Mouse (Mus musculus): ENCODE measurements around the gene Zfp362. TPM values are rescaled to one million over a fixed set of nuclear protein-coding genes. Genes with fewer than 3 reads are reported as not detected.

The Zfp362 gene
- polyA plus RNA-seq, 1 experiment: 29.7 TPM

DNA sequence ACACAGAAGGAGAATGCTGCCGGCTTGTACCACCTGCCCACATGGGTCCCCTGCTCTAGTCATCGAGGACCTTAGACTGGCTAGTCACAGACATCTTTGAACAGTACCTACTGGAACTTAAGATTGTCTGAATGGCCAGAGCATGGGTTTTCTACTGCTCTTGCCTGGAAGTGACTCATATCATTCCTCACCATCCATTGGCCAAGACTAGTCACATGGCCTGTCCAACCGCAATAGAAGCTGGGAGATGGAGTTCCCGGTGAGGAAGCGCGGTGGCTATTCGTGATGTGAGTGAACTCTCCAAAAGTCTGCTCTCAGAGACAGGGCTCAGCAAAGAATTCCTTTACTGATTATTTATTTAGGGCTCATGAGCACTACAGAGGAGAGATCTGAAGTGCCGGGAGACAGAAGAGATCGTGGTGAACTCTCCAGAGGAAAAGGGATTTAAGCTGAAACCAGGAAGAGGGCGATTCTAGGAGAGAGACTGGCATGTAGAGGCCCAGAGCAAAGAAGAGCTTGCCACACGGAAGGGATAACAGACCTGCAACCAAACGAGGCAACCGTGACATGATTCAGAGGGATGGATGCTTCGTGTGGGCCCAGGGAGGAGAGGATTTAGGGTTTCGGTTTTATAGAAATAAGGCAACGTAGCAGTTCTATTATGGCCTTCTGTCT is 5.7 kb upstream of the Zfp362 start:
- WGBS: 12% methylated on average over 16 of the region's 16 CpGs
- TF ChIP-seq POLR2A (IDR thresholded peaks at IDR 0.05; ENCODE audit: low read depth, low read length) (no peak), CTCF (conservative IDR thresholded peaks at IDR 0.05; ENCODE audit: insufficient read depth, insufficient read length, low read depth, low read length) (no peak)
- no peak overlapping the region for H3K27ac ChIP-seq (ENCODE audit: insufficient read depth, low read depth, low read length)
- peak overlapping the region; percentile 54 for H3K4me3 ChIP-seq (ENCODE audit: insufficient read depth, low read depth, low read length)
- no peaks in the 10 kb centered on the region for H3K4me1 ChIP-seq (ENCODE audit: control insufficient read depth, insufficient read depth, low read length)
- DNase-seq: peak; percentile 94
- no peaks in the 10 kb centered on the region for H3K27me3 ChIP-seq (replicated peaks; ENCODE audit: control insufficient read depth, insufficient read depth, low read length)
- no peaks in the 10 kb centered on the region for H3K36me3 ChIP-seq (ENCODE audit: control insufficient read depth, insufficient read depth, low read length)

DNA sequence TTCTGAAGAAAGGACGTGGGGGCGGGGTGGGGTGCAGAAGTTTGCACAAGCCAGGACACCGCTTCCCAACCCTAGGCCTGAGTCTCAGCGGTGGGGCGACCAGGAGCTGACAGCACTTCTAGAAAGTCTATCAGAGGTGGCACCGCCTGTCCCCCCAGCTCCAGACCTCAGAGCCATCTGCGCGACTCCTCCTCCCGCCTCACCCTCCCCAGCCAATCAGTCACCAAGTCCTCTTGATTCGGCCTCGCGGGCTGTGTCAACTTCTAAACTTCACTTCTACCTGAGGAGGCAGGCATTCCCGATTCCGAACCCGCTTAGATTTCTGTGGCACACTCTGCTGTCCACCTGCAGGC is 958 bp upstream of the Zfp362 start:
- Histone ChIP-seq H3K36me3 (ENCODE audit: control insufficient read depth, insufficient read depth, low read length) (no peaks in the 10 kb centered on the region), H3K4me1 (ENCODE audit: control insufficient read depth, insufficient read depth, low read length) (peaks cover 17% of the 10 kb centered on the region), H3K27me3 (replicated peaks; ENCODE audit: control insufficient read depth, insufficient read depth, low read length) (no peaks in the 10 kb centered on the region), H3K4me3 (ENCODE audit: insufficient read depth, low read depth, low read length) (peak overlapping the region; percentile 65), H3K27ac (ENCODE audit: insufficient read depth, low read depth, low read length) (peak overlapping the region; percentile 18)
- 1% methylated on average over 15 of the region's 15 CpGs for WGBS
- DNase-seq: peak; percentile 86
- TF ChIP-seq CTCF (conservative IDR thresholded peaks at IDR 0.05; ENCODE audit: insufficient read depth, insufficient read length, low read depth, low read length): no peak
- peak; percentile 83 for TF ChIP-seq POLR2A (IDR thresholded peaks at IDR 0.05; ENCODE audit: low read depth, low read length)

GRCm38 (mm10) chr4:128805150-128806042 is 449 bp downstream of the Zfp362 start:
- Histone ChIP-seq H3K27ac (ENCODE audit: insufficient read depth, low read depth, low read length) (peak overlapping the region; percentile 33), H3K27me3 (replicated peaks; ENCODE audit: control insufficient read depth, insufficient read depth, low read length) (no peaks in the 10 kb centered on the region), H3K4me3 (ENCODE audit: insufficient read depth, low read depth, low read length) (peak overlapping the region; percentile 65), H3K36me3 (ENCODE audit: control insufficient read depth, insufficient read depth, low read length) (no peaks in the 10 kb centered on the region), H3K4me1 (ENCODE audit: control insufficient read depth, insufficient read depth, low read length) (peaks cover 17% of the 10 kb centered on the region)
- peak; percentile 48 for DNase-seq
- WGBS: 4% methylated on average over 74 of the region's 74 CpGs
- TF ChIP-seq POLR2A (IDR thresholded peaks at IDR 0.05; ENCODE audit: low read depth, low read length) (no peak), CTCF (conservative IDR thresholded peaks at IDR 0.05; ENCODE audit: insufficient read depth, insufficient read length, low read depth, low read length) (no peak)

- no peaks in the 10 kb centered on the region for H3K36me3 ChIP-seq (ENCODE audit: control insufficient read depth, insufficient read depth, low read length)
- TF ChIP-seq POLR2A (IDR thresholded peaks at IDR 0.05; ENCODE audit: low read depth, low read length): no peak
- TF ChIP-seq CTCF (conservative IDR thresholded peaks at IDR 0.05; ENCODE audit: insufficient read depth, insufficient read length, low read depth, low read length): no peak
- WGBS: 8% methylated on average over 6 of the region's 6 CpGs
- peak overlapping the region; percentile 65 for H3K4me3 ChIP-seq (ENCODE audit: insufficient read depth, low read depth, low read length)
- peak overlapping the region; percentile 2 for H3K27ac ChIP-seq (ENCODE audit: insufficient read depth, low read depth, low read length)
- H3K27me3 ChIP-seq (replicated peaks; ENCODE audit: control insufficient read depth, insufficient read depth, low read length): no peaks in the 10 kb centered on the region
- DNase-seq: peak; percentile 25
- H3K4me1 ChIP-seq (ENCODE audit: control insufficient read depth, insufficient read depth, low read length): peaks cover 17% of the 10 kb centered on the region
These were observed 1.3 kb downstream of the Zfp362 start for GRCm38 (mm10) chr4:128804426-128805149.

DNA sequence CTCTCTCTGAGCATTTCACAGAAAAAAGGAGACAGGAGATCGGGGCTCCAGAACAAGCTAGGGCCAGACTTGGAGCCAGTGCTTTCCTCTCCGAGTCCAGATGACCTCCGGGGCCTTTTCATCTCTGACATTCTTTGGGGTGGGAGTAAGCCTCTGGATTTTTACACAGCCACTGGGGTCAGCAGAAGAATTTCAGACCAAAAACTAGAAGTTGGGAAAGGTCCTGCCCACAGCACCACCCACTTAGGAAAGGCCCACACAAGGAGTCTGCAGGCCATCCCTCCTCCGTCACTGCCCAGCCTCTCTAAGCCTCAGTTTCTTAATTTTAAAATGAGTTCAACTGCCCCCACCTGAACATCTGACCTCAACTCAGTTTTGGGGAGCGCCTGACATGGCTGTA is 2.3 kb downstream of the Zfp362 start:
- Histone ChIP-seq H3K4me3 (ENCODE audit: insufficient read depth, low read depth, low read length) (no peak overlapping the region), H3K27me3 (replicated peaks; ENCODE audit: control insufficient read depth, insufficient read depth, low read length) (no peaks in the 10 kb centered on the region), H3K27ac (ENCODE audit: insufficient read depth, low read depth, low read length) (peak overlapping the region; percentile 48), H3K36me3 (ENCODE audit: control insufficient read depth, insufficient read depth, low read length) (no peaks in the 10 kb centered on the region), H3K4me1 (ENCODE audit: control insufficient read depth, insufficient read depth, low read length) (peaks cover 17% of the 10 kb centered on the region)
- TF ChIP-seq CTCF (conservative IDR thresholded peaks at IDR 0.05; ENCODE audit: insufficient read depth, insufficient read length, low read depth, low read length) (no peak), POLR2A (IDR thresholded peaks at IDR 0.05; ENCODE audit: low read depth, low read length) (no peak)
- WGBS: 59% methylated on average over 5 of the region's 5 CpGs
- peak; percentile 34 for DNase-seq

- 49% methylated on average over 9 of the region's 9 CpGs for WGBS
- Histone ChIP-seq H3K27ac (ENCODE audit: insufficient read depth, low read depth, low read length) (no peak overlapping the region), H3K27me3 (replicated peaks; ENCODE audit: control insufficient read depth, insufficient read depth, low read length) (no peaks in the 10 kb centered on the region), H3K4me1 (ENCODE audit: control insufficient read depth, insufficient read depth, low read length) (peaks cover 21% of the 10 kb centered on the region), H3K4me3 (ENCODE audit: insufficient read depth, low read depth, low read length) (no peak overlapping the region), H3K36me3 (ENCODE audit: control insufficient read depth, insufficient read depth, low read length) (no peaks in the 10 kb centered on the region)
- no peak for DNase-seq
- TF ChIP-seq POLR2A (IDR thresholded peaks at IDR 0.05; ENCODE audit: low read depth, low read length) (no peak), CTCF (conservative IDR thresholded peaks at IDR 0.05; ENCODE audit: insufficient read depth, insufficient read length, low read depth, low read length) (no peak)
These were observed 4.0 kb downstream of the Zfp362 start for GRCm38 (mm10) chr4:128801675-128802465.
